Mouse (Mus musculus): ENCODE measurements at regions not wholly inside any gene's neighbourhood (a gene's known extent, or its start where the extent isn't known, plus 50 kb on each side); places are given as distances from the start of the nearest gene placed in this dataset.

DNA sequence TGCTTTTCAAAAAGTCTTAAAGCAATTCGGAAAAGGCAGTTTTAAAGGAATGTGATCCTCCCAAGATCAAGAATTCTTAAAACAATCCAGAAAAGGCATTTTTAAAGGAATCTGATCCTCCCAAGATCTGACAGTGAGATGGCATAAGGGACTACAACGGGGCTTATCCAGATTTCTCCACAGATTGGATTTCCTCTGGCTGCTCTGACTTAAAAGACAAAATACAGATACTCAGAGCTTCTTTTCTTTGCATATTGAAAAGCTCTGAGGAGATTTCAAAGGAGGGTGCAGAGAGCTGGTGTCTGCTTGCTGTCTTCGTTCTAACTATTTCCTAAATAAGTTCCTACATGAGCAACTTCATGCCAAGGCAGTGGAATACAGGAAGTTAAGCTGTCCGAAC is 82.0 kb upstream of the Dapk1 start:
- TF ChIP-seq CTCF (IDR thresholded peaks at IDR 0.05; ENCODE audit: low read depth, low read length) (no peak), POLR2A (IDR thresholded peaks at IDR 0.05; ENCODE audit: extremely low read depth, insufficient read depth, low read length) (no peak)

Measured in liver, adult 2 months (tissue).